Mouse (Mus musculus) gastrocnemius, postnatal 25 days (tissue): Measurements from ENCODE around the gene Tec. TPM values are rescaled to one million over a fixed set of nuclear protein-coding genes. Genes with fewer than 3 reads are reported as not detected.
"Not testable (repeated sequence)": the region's sequence is repeated elsewhere in the genome, so short reads cannot be mapped to it uniquely, and the experiment has no call there.

ENCODE experiments used
- DNase-seq: peaks from one replicate; pipeline ENCODE4 v3.0.0; 2022
- total RNA-seq, 2 experiments: library from RNA; stranded (reverse); gene quantifications; 1 replicate in 1 of 2; 2 replicates in 1 of 2; pipeline ENCODE4 v1.2.3; 2021

Gene Tec
- total RNA-seq, 2 experiments from 2014 or later = 1.8 to 1.9 TPM

DNA sequence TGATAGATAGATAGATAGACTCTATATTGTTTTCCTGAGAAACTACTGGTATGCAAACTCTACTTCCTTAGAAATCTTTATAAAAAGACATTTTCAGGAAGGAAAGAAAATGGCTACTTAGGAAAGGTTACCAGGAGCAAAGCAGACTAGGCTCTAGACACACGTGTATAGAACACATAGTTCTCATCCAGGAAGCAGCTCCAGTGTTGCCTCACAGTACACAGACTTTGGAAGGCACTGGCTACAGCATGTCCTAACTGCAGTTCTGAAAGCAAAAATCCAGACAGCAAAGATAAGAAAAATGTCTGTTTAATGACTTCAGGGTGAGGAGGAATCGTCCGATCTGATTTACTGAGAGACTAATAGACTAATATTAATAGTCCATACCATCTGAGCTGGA, 41.8 kb downstream of the Tec start:
- no peak for DNase-seq

DNA sequence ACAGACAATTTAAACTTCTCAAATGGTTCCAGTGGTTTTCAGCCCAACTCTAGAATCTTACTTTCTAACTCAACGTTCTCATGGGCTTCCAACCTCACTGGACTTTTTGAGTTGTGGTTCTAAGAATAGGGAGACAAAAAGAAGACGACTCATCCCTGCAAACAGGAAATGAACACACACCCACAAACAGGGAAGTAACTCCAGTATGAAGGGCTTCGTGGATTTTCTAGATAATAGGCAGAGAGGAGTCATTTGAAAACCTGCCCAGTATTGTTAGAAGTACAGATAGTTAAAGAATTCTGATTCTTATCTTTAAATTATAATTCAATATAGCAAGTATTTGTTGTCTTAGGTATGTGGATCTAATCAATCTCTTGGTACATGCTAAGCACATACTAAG, 47.6 kb downstream of the Tec start:
- DNase-seq = no peak

DNA sequence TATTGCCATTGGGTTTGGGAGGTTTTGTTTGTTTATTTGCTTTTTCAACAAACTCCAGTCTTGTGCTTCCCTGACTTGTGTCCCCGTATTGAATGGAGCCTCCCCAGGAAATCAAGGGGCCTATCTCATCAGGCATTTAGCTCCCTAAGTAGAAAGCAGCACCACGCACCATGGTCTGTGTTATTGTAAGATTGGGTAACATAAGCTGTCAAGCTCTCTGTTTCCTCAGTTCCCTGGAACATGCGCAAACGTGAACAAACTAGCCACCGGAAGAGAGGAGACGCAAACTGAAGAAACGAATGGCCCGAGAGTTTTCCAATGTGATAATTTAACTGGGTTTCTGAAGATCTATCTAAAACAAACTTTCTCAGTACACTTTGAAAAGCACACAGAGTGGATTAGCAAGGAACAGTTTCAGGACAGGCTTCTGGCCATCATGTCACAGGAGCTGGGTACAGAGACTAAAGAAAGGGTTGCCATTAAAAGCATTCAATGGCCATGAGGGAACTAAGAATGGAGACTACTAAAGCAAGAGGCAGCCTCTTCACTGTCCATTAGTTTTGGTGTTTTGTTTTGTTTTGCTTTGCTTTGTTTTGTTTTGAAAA, 48.1 kb downstream of the Tec start:
- no peak for DNase-seq

DNA sequence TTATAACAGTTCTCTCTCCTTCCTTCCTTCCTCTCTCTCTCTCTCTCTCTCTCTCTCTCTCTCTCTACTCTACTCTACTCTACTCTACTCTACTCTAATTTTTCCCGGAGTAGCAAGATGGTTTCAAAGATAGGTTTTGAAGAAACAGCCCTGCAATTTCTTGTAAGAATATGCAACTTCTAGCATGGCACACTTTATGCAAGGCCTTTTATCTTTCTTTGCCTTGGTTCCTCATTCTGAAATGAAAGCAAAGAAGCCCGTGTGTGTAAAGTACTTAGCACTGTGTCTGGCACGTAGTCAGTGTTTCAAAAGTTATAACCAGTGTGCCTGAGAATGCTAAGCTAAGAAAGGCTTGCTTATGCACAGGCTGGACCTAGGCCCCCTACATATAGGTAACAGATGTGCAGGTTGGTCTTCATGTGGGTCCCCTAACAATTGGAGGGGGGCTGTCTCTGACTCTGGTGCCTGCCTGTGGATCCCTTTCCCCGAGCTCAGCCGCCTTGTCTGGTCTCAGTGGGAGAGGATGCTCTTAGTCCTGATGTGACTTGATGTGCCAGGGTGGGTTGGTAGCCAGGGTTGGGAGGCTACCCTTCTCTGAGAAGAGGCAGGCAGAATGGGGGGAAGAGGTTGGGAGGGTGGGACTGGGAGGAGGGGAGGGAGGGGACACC, 49.6 kb downstream of the Tec start:
- no peak for DNase-seq

DNA sequence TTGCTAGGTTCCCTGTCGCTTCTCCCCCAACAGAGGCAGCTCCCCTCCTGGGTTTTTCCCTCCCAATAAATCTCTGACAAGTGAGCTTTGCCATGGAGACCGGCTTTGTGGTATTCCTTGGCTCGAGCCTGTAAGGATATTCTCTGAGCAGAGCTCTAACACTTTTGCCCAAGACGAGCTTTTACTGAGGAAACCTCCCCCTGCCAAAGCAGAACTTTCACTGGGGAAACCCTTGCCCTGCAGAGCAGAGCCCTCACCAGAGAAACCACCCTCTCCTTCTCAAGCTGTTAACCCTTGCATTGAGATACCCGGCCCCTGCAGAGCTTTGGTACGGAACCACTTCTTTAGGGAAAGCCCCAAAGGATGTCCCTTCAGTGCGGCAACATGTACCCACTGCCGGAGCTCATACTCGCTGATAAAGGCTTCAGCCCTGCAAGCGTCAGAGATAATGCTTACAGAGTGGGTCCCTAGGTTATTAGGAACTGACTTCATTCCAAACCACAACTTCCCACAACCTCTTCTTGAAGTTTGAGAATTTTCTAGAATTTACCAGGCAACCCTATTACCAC, 50.7 kb downstream of the Tec start:
- DNase-seq = no peak

DNA sequence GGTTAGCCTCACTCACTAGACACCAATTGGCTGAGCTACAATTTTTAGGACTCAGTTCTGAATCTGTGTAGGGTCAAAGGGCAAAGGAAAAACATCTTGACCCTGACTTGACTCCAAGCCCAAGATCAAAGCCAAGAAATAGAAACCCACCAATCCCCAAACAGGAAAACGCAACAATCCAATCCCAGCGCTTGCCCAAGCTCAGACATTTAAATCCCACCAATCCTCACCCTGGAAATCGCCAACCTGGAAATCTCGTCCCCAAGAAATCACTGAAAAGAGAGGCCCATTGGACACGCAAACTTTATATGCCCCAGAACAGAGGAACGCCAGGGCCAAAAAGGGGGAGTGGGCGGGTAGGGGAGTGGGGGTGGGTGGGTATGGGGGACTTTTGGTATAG, 51.3 kb downstream of the Tec start:
- DNase-seq = not testable (repeated sequence)

DNA sequence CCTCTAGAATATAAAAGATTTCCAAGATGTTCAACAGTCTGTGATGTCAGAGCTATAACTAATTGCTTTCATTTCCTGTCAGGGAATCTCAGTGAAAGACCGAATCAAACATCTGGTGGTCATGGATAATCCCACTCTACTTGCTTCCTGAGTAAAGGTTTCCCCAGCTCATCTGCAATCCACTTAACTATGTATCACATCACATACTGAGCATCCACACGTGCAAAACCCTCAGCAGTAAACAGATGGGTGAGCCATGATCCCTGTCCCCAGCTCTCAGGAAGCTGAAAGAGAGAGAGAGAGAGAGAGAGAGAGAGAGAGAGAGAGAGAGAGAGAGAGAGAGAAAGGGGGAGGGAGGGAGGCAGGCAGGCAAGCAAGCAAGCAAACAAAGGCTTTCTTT, 51.8 kb downstream of the Tec start:
- DNase-seq = no peak

DNA sequence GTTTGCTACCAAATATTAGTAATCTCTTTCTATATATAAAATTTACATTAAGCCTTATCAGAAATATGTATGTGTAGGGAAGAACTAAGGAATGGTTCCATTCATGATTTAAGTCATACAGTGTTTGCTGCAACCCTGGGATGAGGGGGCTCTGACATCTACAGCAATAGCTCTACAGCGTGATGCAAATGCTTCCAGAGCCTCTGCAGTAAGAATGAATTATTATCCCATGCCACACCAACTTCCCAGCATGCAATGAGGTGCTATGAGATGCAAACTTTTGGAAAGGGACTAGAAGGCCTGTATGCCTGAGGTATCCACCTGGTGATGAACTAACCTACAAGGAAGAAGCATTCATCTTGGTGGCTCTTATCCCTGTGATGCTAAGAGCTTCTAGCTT, 52.2 kb downstream of the Tec start:
- DNase-seq = no peak

DNA sequence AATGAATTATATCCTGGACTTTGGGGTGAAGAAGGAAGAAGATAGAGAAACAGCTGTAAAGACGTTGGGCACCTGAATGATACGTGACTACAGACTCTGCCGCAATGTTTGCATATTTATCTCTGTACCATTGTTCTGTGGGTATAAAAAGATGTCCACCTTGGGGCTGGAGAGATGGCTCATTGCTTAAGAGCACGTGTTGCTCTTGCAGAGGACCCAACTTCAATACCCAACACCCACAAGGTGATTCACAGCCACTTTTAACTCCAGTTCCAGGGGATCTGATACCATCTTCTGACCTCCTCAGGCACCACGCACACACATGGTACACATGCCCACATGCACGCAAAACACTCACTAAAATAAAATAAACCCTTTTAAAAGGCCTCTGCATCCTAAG, 52.9 kb downstream of the Tec start:
- no peak for DNase-seq

DNA sequence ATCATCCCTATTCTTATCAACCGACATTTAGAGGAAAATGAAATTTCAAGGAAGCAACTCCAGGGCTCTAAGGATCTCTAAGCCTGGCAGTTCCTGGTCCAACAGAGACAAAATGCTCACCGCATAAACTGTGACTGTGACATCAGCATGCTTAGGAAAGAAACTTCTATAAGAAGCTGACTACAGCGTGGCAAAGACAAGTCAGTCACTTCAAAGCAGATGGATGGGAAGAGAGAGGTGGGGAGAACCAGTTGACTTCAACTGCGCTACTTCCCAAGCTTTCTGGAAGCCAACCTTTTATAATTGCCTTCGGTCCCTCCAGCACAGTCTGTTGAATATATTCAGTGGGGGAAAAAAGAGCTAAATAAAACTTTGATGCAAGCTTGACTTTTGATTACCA, 54.2 kb downstream of the Tec start:
- no peak for DNase-seq

DNA sequence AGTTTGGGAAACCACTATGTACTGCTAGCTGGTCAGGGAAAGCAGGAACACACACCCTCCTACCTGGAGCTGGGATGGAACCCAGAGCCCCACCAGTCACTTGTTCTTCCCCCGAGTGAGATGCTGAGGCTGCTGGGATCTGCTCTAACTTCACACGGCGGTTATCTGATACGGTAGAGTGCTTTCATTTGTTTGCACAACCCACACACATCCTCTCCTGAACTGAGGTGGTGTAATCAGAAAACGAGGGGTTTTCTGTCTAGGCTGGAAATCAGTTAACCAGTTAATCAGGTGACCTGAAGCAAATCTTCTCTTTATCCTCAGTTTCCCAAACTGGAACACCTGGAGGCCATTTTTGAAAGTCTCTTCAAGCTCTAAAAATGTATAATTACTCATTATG, 55.4 kb downstream of the Tec start:
- no peak for DNase-seq

DNA sequence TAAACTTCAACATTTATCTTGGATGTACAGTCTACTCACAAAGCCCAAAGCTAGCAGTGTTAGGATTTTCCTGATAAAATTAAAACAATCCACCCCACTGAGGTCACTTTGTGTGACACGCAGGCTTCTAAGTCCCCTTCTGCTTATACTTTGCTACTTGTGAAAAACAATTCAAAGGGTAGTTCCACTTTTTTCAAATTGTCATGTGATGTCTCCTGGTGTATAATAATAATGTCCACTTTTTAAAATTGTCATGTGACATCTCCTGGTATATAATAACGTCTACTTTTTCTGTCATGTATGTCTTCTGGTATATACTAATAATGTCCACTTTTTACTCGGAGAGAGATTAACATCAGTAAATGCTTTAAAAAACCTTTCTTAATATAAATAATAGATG, 56.0 kb downstream of the Tec start:
- no peak for DNase-seq

DNA sequence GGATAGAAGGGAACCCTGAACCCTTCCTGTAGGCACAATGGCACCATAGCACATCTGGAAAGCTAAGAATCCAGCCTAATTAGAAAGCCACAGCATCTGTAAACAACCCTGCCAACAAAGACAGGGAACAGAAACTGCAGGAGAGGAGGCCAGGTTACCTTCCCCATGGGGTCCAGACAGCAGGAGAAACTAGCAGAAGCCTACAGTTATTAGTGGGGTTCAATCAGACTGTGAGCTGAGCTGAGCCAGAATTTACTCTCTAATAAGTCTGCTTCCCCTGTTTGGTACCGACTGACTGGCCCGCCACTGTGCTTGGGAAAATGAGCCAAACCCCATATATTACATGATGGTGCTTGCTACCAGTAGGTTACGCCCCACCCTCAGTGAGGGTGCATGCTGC, 56.9 kb downstream of the Tec start:
- DNase-seq = no peak

DNA sequence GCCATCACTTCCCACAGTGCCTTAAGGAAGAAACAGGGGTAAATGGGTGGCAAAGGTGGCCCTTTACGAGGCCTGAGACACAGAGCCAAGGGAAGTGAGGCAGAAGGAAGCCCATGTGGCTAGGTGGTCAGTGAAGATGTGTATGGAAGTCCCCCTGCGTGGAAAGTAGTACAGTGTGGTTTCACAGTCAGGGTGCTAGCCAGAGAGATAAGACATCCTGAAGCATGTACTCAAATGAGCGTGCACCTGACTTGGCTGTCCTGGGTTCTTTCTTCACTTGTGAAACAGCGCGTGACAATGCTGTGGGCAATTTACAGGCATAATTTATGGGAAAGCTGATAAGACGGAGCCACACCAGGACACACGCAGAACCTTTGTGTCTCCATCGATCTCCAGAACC, 57.3 kb downstream of the Tec start:
- DNase-seq = no peak

DNA sequence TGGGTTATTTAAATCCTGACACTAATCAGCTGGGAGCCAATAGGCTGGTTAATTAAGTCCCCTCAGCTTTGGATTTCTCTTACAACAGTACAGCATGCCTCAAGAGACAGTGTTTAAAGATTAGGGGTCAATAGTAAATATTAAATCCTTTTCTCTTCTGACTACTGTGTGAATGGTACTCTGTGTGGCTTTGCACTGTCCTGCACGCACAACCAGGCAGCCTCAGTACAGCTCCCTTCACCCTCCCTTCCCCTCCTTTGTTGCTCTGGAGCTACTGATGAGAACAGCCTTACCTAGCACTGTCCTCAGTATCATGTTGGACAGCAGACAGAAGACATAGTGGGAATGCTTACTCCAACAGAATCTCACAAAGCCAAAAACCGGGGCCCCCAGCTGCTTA, 58.8 kb downstream of the Tec start:
- DNase-seq = no peak

DNA sequence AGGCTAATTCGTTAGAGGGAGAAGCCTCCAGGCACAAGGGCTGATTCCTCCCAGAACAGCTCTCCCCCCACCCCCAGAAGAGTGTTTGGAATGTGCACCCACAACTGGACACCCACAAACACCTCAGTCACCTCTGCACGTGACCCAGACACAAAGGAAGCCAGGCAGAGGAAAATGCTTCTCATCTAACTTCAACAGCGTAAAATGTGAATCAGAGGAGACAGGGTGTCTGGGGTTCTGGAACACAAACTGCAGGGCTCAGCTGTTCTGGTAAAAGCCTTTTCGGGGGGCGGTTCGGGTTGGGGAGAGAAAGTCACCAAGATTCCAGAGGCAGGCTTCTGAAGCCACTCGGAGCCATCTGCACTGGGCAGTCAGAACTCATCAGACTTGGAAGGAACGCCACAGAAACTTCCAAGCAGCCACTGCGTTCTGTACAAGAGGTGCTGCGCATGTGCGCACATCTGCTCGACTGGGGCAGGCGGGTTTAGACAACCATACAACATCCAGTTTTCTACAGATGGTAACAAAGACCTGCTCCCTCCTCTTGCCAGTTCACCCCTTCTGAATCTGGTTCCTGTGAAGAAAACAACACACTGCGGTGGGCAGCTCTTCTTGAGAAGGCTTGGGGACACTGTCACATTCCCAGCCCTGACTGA, 59.7 kb downstream of the Tec start:
- DNase-seq = peak; percentile 36

DNA sequence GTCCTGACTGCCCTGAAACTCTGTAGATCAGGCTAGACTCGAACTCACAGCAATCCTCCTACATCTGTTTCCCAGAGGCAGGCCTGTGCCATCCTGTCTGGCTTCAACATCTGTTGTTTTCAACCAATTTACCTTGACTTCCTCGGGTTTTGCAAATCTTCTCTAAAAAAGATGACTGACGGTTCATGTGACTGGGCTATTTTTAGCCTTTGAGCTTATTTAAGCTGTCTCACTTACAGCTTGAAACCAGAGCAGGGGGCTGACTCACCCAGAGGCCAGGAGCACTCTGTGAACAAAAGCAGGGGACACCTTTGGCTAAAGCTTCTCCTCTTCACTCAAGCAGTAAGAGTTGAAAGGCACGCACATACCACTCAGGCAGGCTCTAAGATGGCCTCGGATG, 65.4 kb downstream of the Tec start:
- no peak for DNase-seq

DNA sequence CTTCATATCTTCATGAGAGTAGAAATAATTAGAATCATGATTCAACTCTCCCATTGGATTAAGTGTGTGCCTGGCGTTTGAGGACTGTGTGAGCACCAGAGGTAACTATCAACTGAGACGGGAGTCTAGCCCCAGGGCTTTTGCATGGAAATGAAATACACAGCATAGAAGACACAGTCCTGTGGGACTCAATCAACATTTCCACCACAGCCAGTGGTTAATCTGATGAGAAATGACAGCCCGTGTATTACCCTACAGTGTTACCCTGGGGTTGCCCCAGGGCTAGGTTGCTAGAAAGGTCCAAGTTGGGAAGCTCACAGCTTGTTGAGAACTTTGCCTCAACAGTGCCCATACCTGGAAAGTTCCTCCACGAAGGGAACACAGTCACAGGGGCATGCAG, 69.7 kb downstream of the Tec start:
- no peak for DNase-seq

DNA sequence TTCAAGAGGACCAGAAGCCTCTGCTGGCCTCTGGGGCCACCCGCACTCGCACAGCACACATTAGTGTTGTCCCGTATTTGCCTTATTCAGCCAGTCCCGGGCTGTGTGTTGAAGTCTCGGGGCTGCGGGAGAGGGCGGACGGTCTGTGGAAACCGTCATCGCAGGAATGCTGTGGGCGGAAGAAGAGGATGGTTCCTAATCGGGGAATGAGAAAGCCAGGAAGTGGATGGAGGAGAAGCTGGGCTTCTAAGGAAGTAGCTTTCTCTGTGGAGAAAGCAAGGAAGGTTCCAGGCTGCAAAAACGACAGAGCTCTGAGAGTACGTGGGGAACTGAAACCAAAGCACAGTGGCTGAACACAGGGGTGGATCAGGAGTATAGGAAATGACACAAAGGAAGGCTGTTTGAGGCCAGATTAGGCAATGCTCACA, 72.1 kb downstream of the Tec start:
- peak; percentile 13 for DNase-seq

DNA sequence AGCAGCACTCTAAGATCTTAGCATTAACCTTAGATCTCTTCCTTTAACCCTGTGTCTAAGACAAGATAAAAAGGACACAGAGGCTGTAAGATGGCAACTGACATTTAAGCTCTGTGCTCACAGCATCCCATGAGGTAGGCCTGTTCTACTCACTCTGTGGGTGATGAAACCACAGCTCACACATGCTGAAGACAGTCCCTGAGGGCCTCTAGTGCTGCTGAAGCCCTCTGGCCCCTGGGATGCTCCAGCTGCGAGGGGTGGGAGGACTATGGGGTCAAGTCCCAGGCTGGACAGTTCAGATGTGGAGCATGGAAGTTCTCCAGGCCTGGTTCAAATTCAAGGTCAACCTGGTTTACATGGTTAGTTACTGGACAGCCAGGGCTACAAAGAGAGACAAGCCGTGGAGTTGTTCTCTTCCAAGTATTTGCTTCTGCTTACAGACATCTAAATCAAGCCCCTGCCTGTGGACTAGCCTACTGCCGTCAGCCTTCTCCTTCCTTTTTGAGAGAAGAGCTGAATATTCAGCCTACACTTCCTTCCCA, 74.9 kb downstream of the Tec start:
- DNase-seq = no peak

DNA sequence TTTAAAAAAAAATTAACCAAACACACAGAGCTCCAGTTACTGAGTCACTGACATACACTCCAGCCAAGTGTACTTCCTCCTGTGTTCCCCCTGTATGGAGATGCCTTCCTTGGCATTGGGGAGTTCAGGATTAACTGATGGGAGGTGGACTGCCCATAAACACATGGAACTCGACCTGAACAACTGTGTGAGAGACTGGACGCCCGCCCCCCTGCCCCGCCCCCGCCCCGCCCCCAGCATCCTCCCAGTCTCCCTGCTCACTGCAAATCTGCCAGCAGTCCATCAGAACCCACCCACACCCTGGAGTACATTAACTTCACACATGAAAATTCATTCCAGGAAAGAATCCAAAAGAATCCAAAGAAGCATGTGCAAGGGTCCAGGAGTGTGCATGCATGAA, 76.5 kb downstream of the Tec start:
- DNase-seq = no peak

DNA sequence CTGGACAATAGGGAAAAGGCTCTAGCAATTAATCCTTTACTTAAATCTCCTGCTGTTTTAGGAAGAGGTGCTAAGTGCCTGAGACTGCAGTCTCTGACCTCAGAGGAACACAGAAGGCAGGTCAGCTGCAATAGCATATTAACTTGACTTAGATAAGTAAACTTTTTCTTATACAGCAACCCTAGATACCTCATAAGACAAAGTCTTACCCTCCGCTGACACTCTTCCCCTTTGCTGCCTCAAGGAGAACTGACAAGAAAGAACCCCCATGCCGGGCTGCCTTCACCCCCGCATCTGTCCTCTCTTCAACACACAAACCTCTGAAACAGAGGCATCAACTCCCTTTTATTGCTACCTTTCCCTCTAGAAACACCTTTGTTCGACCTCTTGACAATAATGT, 76.9 kb downstream of the Tec start:
- DNase-seq = no peak

DNA sequence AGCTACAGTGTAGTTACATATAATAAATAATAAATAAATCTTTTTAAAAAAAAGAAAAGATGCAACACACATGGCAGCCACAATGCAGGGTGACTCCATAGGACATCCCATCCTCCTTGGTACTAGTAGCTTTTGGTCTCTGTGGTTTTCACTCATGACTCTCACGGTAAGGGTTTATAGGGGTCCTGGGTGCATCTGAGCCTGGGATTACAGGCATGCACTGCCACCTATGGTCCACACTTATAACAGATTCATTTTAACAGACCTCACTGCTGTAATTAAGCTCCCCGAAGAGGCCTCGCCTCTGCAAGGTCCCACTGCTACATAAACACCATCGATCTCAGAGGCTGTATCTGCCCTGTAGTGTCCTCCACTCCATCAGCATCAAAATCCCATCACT, 82.8 kb downstream of the Tec start:
- DNase-seq = no peak
